Mouse (Mus musculus) embryo, embryonic 10 days (tissue): ENCODE results near the gene Wwtr1.

Experiments
- DNase-seq: peaks from one replicate; pipeline ENCODE4 v3.0.0-alpha.2; 2015; ENCODE audit warnings: low spot score

The Wwtr1 gene

DNA sequence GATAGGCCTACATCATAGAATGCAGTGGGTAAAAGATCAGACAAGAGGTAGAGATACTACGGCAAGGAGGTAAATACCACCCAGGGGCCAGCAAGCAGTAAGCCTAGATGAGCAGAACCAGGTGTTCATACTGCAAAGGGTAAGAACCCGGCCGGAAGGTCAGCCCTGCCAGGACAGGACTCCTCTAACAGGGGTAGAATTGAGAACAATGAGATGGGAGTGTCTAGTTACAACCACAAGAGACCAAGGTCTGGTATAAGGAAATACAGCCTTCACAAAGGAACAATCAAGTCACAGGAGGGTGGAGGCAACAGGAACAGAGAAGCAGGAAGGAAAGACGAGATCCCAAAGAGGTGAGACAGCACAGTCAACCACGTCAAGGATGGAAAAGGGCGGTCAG lies 16.9 kb downstream of the Wwtr1 start:
- DNase-seq: no peak

- DNase-seq: no peak
Observed at GRCm38 (mm10) chr3:57557408-57557807, 18.3 kb downstream of the Wwtr1 start.

DNA sequence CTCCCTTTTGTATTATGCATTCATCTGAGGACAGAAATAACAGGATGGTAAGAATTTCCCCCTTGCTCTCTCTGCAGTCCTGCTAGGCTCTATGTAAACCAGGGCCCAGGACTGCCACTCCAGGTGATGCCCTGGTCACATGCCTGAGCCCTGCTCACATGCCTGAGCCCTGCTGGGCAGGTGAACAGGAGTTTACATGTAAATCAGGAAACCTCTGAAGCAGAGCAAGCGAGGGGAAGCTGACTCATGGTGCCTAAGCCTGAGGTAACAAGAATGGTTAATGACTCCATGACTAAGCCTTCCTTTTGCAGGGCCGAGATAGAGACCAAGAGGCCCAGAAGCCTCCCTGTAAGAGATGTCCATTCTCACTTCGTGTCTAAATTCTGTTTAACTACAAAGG lies 20.1 kb downstream of the Wwtr1 start:
- DNase-seq: no peak

DNA sequence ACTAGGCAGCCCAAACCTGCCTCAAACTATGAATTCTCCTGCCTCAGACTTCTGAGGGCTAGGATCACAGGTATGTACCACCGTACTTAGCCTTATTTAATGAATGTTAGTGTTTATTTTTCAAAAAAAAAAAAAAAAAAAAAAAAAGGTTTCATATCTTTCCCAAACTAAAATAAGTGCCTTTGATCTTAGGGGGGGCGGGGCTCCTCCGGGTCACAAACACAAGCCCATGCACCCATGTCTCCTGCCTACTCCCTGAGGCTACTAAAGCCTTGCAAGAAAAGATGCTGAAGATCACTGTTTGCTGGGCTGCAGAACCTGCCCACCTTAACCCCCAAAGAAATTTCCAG lies 20.8 kb downstream of the Wwtr1 start:
- no peak for DNase-seq

GRCm38 (mm10) chr3:57554124-57554889 lies 21.4 kb downstream of the Wwtr1 start:
- no peak for DNase-seq

DNA sequence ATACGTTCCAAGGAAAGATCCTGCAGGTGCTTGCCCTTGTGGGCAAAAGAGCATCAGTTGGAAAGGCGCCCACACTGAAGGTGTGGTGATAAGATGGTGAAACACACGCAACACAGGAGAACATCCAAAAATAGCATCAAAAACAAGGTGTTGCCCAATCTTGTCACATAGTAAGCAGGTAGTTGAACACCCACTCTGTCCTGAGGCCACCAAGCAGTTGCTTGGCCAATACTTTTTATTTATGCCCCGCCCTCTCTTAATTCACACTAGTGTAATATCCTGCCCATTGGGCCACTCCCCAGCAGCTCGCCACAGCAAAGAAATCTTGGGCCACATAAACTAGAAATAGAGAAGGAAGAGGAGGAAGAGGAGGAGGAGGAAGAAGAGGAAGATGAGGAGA lies 22.6 kb downstream of the Wwtr1 start:
- no peak for DNase-seq

DNA sequence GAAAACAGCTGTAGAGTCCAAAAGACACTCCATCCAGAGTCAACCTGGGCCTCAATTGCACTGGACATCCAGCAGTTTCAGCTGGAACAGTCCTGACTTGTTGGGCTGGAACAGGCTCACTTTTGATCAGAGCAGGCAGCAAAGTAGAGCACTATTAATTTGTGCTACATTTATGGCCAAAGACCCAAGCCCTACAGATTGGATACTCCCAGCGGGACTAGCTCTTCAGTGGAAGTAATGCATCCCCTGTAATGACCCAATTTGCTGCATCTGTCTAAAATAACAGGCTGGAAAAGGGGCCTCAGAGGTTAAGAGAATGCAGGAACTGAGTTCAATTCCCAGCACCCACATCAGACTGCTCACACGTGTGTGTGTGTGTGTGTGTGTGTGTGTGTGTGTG lies 24.5 kb downstream of the Wwtr1 start:
- no peak for DNase-seq

- DNase-seq: no peak
Observed at GRCm38 (mm10) chr3:57550468-57551185, 25.1 kb downstream of the Wwtr1 start.

DNA sequence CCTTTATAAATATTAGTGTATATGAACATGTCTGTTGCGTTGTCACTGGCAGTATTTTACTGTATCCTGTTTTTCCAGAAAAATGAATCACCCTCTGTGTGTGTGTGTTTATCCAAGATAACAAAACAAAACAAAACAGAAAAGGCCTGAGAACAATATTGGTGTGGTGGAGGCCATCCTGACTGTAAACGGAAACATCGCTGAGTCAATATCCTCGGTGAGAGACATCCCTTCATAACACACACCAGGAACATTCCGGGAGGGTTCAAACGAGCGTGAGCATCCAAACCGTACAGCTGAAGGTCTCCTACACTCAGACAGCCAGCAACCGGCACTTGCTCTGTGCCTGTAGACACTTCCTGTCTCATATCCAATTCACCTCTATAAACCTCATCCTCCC lies 31.6 kb downstream of the Wwtr1 start:
- DNase-seq: no peak

GRCm38 (mm10) chr3:57542848-57543380 lies 32.8 kb downstream of the Wwtr1 start:
- no peak for DNase-seq

- no peak for DNase-seq
Observed at GRCm38 (mm10) chr3:57541205-57541604, 34.5 kb downstream of the Wwtr1 start.

DNA sequence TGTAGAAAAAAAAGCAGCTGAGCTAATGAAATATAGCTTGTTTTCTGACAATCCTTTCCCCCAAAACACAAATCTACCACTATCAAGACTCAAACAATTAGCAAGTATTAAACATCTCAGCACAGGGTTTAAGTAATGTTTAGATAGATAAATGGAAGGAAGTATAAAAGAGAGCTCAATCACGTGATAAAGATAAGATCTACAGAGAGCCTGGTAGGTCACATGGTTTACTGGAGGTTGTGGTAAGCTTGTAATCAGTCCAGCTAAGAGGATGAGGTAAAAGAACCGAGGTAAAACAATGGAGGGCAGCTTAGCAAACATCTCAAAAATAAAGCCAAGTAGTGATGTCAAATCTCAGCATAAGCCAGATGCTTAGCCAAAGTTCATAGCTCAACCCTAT lies 35.2 kb downstream of the Wwtr1 start:
- no peak for DNase-seq

DNA sequence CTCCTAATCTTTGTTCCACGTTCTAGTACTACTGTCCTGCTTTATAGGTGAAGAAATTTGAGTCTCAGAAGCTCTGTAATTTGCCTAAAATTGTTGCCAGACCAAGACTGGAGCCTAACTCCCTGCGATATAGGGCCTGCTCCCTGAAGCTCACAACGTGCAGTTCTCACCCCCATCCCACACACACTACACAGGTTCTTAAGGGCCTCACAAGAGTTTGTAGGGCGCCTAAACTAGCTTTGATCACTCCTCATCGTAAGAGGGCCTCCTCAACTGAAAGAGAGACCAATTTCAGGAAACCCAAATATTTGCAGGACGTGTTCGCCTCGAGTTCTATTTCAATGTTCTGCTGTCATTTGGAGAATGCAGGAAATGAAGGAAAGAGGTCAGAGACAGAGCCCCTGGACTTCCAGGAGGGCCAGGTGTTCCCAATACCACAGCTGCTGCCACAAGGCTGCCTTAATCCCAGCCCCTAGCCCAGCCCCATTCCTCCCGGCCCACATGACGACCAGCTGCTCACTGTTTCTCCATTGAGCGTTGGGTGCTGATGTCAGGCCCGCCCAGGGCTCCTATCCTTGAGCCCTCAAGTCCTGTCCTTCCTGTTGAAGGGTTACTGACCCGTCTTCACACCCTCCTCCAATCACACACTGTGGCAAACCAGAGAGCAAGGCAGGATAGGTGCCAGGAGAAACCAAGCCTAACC lies 40.1 kb downstream of the Wwtr1 start:
- DNase-seq: no peak

- DNase-seq: no peak
Observed at GRCm38 (mm10) chr3:57534450-57534849, 41.3 kb downstream of the Wwtr1 start.

DNA sequence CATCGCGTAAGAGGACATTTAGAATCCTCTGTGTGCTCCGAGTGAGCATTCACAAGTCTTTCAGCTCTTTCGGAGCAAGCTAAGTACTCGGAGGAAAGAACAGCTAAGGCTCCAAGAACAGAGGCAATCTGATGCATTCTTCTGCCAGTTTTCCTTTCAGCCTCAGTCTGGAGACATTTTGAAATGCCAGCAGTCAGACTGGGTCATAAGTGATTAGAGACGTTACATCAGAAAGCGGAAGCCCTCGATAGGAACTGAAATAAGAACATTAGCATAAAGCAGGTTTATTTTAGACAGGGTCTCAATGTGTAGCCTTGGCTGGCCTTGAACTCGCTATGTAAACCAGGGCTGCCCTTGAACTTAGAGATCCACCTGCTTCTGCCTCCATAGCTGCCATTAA lies 41.8 kb downstream of the Wwtr1 start:
- DNase-seq: no peak

GRCm38 (mm10) chr3:57532991-57533725 lies 42.6 kb downstream of the Wwtr1 start:
- DNase-seq: no peak

DNA sequence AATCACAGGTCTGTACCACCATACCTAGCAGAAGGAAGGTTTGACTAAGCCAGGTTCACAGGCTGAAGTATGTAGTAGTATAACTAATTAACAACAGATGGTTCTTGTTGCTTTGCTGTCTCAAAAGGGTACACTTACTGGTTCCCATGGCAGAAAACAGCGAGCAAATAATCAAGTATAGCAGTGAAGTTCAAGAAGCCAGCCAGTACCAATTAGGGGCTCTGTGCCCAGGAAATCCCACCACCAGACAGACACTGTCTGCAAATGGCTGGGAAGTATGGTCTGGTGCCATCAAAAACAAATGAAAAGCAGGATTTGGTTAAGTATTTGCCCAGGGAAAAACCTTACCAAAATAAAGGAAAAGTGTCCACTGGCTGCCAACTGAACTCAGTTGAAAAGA lies 44.9 kb downstream of the Wwtr1 start:
- no peak for DNase-seq

GRCm38 (mm10) chr3:57530221-57530620 lies 45.5 kb downstream of the Wwtr1 start:
- no peak for DNase-seq

DNA sequence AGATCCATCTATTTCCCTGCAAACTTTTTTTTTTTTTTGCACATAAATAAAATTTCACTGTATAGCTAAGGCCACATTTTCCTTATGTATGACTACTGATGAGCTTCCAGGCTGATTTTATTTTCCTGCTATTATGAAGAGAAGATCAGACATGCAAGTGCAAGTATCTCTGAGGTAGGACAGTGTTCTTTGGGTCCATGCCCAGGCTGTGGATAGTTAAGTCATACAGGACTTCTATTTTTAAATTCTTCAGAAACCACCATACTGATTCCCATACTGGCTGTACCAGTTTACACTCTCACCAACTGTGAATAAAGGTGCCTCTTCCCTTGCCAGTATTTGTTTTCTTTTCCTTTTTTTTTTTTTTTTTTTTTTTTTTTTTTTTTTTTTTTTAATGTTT lies 48.6 kb downstream of the Wwtr1 start:
- no peak for DNase-seq

- DNase-seq: no peak
Observed at GRCm38 (mm10) chr3:57523093-57523492, 52.6 kb downstream of the Wwtr1 start.

GRCm38 (mm10) chr3:57521876-57522275 lies 53.8 kb downstream of the Wwtr1 start:
- no peak for DNase-seq

DNA sequence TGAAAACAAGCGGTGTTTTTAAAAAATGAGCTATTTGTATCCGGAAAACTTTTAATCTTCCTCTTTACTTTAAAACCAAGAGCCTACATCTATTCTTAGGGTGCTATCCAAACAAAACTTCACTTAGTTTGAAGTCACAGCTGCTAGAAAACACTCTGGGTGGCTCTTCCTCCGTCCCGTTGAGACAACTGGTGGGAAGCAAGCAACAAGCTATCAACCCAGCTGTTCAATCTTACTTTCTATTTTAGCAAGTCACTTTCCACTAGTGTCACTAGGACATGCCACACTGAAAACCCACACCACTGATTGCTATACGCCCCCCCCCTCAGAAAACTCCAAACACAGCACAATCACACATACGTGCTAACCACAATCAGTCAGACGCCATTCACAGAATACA lies 55.7 kb downstream of the Wwtr1 start:
- DNase-seq: no peak
